Mouse (Mus musculus) brain, embryonic 14.5 days (tissue): Measurements from ENCODE around the gene Stx8.

Experiments
- CTCF ChIP-seq: fragments of 200-500 bp; IDR thresholded peaks from 2 replicates; pipeline ENCODE4 v1.5.1; 2012; ENCODE audit warnings: inconsistent platforms, mild to moderate bottlenecking, moderate library complexity, borderline replicate concordance; ENCODE audit not compliant: insufficient read depth, insufficient read length; ENCODE audit errors: extremely low read depth
- POLR2A ChIP-seq: fragments of 200-500 bp; IDR thresholded peaks from 2 replicates; pipeline ENCODE4 v1.6.1; 2012; ENCODE audit warnings: mild to moderate bottlenecking, inconsistent platforms, borderline replicate concordance; ENCODE audit not compliant: poor library complexity, insufficient read depth, insufficient read length, severe bottlenecking; ENCODE audit errors: extremely low read depth

DNA sequence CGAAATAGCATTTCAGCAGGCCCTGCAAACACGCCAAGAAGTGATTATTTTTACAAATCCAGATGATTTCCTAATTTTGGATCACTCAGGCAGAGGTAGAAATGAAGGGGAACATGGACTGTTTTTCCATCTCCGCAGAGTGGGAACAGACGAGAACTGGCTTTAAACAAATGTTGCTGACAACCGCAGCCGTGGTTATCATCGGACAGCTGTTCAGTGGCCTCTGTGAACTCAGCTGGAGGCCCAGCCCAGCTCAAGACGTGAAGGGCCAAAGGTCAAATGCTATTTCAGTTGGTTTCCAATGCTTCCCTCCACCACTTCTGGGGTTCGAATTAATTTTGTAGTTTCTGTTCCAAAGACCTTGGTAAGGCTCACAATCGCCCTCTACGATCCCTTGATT, 78.2 kb downstream of the Stx8 start:
- no peak for TF ChIP-seq CTCF
- no peak for TF ChIP-seq POLR2A
